Mouse (Mus musculus): ENCODE data around the gene Kifc5b.
A peak's percentile ranks its signal among the peaks of the same experiment; 100 is the strongest.
"Not testable (repeated sequence)": the region's sequence is repeated elsewhere in the genome, so short reads cannot be mapped to it uniquely, and the experiment has no call there.

Gene Kifc5b

DNA sequence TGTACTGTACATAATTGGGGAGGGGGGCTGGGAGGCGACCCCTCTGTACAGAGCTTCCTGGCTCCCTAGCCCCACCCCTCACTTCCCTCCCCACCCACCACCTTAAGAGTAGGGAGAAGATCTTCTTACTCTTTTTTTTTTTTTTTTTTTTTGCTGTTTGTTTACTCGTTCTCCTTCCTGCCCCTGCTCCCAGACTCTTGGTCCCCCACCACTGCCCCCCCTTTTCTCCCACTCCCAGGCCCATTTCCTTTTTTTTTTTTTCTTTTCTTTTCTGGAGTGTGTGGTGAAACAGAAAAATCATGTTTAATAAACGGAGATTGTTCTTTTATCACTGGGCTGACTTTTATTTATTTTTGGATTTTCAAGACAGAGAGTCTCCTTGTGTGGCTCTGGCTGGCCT, 55.2 kb downstream of the Kifc5b start:
- peak in 1 of 2 experiments; percentile 39 for DNase-seq

DNA sequence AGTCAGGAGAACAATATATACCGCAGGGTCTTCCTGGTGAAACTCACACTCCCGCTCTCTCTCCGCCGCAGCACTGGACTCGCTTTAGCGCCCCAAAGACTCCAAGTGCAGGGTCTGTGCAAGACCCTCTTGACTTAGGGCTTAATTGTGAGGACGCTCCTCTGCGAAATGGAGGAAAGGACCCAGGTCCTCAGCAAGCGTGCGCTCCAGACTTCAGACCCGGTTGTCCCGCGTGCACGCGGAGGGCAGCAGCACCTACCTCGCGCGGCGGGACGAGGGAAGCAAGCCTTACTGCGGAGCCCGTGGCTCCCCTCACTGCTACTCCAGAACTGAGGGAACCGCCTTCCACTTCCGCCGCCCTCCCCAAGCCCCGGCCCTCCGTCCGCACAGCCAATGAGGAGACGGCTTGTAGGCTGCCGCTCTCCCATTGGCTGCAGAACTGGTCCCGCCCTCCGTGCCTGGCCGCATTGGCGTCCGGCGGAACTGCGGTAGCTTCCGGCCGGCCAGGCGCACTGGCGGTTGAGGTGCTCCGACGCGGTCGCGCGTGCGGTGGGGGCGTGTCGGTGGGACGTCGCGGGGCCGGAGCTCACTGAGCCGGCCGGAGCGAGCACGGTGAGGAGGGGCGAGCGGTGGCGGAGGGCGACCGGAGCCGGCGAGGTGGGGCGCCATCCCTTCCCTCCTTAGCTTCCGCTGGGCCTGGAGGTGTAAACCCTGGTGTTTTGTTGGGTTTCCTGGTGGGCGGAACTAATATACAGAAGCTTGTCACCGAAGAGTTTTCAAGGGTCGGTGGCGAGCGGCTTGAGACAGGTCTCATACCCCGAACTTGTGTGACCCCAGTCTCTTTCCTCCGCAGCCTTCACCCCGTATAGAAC, 56.0 kb downstream of the Kifc5b start, which contains the start of gene Zbtb9:
Gene Zbtb9, plus strand, starts transcription at position 465 of the 872 bp plus-strand sequence.
- peak; percentile 98 for DNase-seq

DNA sequence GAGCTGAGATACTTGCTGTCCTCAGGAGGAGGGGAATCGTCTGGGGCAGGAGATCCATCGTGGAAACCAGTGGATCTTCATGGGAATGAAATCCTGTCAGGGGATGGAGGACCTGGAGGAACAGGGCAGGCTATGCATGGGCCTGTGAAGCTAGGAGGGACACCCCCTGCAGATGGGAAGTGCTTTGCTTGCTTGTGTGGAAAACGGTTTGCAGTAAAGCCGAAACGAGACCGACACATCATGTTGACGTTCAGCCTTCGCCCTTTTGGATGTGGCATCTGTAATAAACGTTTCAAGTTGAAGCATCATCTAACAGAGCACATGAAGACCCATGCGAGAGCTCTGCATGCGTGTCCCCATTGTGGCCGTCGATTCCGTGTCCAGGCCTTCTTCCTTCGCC, 57.7 kb downstream of the Kifc5b start:
- no peak for DNase-seq

DNA sequence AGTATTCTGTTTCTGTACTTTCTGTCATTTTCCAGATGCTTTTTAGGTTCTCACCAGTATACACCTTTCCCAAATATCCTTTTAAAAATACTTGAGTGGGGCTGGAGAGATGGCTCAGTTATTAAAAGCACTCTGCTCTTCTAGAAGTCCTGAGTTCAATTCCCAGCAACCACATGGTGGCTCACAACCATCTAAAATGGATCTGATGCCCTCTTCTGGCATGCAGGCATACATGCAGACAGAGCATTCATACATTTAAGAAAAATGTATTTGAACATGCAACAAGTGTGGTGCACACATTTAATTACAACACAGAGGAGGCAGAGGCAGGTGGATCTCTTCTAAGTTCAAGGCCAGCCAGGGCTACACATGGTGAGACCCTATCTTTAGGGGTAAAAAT, 58.5 kb downstream of the Kifc5b start:
- no peak for DNase-seq

DNA sequence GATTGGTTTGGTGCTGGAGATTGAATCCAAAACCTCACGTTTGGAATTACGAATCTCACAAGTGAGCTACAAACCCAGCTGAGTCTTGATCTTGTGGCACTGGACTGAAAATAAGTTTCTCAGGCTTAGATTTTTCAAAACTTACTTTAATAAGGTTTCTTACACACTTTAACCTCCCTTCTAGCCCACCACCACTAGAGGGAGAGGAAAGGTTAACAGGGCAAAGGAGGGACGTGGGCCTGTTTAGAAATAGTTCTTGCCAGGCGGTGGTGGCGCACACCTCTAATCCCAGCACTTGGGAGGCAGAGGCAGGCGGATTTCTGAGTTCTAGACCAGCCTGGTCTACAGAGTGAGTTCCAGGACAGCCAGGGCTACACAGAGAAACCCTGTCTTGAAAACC, 60.5 kb downstream of the Kifc5b start:
- DNase-seq = not testable (repeated sequence)

DNA sequence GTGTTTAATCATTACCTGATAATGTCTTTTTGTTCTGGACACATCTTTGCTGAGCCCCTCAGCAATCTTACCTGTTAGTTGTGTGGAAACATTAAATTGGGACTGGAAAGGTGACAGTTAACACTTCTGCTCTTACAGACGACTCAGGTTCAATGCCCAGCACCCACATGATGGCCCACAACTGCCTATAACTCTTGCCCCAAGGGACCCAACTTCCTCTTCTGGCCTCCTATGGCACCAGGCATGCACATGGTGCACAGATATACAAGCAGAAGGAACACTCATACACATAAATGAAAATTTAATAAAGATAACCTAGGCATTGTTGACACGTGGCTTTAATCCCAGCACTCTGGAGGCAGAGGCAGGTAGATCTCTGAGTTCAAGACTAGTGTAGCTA, 62.5 kb downstream of the Kifc5b start:
- no peak for DNase-seq

DNA sequence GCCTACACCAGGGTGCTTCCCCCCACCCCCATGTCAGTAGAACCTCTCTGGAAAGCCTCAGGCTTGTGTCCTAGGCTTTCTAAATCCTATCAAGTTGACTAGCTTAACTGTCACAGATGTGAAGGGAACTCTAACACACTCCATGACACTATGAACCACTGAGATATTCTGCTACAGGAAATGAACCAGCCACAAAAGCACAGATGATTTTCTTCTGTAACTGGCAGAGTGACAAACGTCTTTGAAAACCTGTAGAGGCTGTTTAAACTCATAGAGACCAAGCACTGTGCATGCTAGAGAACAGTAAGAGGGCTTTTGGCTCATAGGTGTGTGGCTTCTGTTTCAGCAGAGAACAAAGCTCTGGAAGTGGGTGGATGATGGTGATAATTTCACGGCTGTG, 64.2 kb downstream of the Kifc5b start:
- DNase-seq = no peak

Data from lung, postnatal 4 days (tissue).